Mouse (Mus musculus) lung, adult 2 months (tissue): ENCODE measurements at regions not wholly inside any gene's neighbourhood (a gene's known extent, or its start where the extent isn't known, plus 50 kb on each side); places are given as distances from the start of the nearest gene placed in this dataset.

Source experiments
- CTCF ChIP-seq: fragments of 200-500 bp; IDR thresholded peaks from 2 replicates; pipeline ENCODE4 v1.5.1; 2011; ENCODE audit warnings: mild to moderate bottlenecking, low read length, control low read depth; ENCODE audit not compliant: insufficient read depth
- POLR2A ChIP-seq: fragments of 200-500 bp; IDR thresholded peaks from 2 replicates; pipeline ENCODE4 v1.6.1; 2011; ENCODE audit warnings: low read depth, mild to moderate bottlenecking, control low read depth, low read length, borderline replicate concordance; ENCODE audit errors: extremely low read depth

- TF ChIP-seq POLR2A (no peak), CTCF (no peak)
Observed at GRCm38 (mm10) chr9:32929331-32929730, 293.3 kb downstream of the Ets1 start.
